Mouse (Mus musculus) embryo, embryonic 9.5 days (tissue): ENCODE data around the gene Fam173a.
"Not testable (repeated sequence)": the region's sequence is repeated elsewhere in the genome, so short reads cannot be mapped to it uniquely, and the experiment has no call there.

Source experiments
- DNase-seq: peaks from one replicate; pipeline ENCODE4 v3.0.0-alpha.2; 2017; ENCODE audit errors: extremely low spot score

Fam173a gene

GRCm38 (mm10) chr17:25761561-25761970 is 31.1 kb downstream of the Fam173a start:
- DNase-seq: no peak

- no peak for DNase-seq
Observed at GRCm38 (mm10) chr17:25760148-25760547, 32.6 kb downstream of the Fam173a start.

DNA sequence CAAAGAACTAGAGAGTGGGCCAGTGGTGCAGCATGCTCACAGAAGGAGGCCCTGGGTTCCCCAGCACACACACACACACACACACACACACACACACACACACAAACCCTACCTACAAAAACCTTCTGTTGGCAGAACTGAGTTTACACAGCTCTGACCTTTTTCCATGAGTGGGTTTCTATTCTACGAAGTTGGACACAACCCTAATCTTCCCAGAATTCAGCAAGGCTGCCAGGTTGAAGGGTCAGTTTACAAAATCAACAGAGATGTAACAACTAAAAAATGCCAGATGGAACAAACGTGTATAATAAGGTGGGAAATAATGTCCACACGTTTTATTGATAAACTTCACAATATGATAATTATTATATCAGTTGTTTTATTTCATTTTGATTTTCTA is 35.0 kb downstream of the Fam173a start:
- no peak for DNase-seq

- DNase-seq: no peak
Observed at GRCm38 (mm10) chr17:25756378-25757242, 36.1 kb downstream of the Fam173a start.

DNA sequence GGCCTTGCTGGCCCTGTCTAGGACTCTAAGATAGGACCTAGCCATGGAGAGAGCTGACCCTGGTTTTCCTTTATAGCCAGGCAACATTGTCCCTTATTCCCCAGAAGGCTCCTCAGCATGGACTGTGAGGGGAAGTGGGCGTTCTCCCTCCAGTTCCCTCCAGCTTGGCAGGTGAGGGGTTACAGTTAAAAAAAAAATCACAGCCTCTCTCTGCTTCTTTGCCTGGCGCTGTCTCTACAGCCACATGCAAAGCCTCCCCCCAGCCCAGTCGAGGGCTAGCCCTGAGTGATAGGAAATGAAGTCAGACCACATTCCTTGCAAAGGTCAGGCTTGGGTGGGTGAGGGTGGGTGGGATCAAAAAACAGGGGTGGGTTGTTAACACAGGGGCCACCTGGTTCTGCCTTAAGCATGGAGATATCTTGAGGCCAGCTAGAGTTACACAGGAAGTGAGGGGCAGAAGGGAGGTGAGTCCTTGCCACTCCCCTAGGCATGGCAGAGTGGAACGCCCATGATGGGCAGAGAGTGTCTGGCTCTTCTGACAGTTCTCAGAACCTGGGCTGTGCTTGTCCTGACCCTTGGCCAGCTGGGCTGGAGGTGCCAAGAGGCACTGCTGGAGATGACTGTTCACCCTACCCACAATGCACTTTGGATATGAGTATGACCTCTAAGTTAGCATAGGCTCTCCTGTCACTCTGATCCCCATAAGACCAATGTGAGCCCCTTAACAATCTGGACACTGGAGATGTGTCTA is 36.9 kb downstream of the Fam173a start:
- DNase-seq: no peak

DNA sequence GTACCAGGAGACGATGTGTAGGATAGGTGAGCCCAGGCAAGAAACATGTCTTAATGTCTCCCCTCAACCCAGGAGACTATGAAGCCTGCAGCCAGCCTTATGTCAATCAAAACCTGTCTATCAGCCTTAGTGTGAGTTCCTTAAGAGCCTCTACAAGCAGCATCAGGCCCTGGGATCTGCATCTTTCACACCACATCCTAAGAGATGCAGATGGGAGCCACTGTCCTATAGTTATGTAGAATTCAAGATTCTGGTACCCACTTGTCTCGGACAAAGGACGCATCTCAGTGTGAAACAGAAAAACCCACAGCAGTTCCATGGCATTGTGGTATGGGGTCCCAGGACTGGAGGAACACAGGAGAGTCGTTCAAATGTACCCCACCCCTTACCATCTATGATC is 37.6 kb downstream of the Fam173a start:
- DNase-seq: no peak

DNA sequence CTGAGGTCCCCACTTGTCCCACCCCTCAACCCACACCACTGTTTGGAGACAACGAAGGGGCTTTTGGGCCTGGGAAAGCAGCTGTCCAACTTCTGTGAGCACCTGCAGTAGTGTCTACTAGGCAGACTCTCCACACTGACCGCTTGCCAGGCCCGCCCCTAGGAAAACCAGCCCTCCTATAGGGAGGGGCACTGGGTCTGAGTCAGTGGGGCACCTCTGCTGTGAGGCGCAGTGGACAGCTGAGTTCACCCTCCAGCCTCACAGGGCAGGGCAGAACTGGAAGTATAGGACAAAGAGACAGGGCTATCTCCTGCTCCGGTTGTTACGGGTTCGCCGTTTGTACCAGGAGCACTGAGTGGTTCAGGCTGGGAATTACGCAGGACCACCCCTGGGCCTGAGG is 38.5 kb downstream of the Fam173a start, which contains the start of gene Msln:
Gene Msln (minus strand): TSS at position 138 of the 400 bp plus-strand sequence.
- DNase-seq: no peak

GRCm38 (mm10) chr17:25751446-25751845 is 41.3 kb downstream of the Fam173a start:
- no peak for DNase-seq

- DNase-seq: no peak
Observed at GRCm38 (mm10) chr17:25749314-25749713, 43.4 kb downstream of the Fam173a start.

- no peak for DNase-seq
Observed at GRCm38 (mm10) chr17:25748238-25748637, 44.5 kb downstream of the Fam173a start.

DNA sequence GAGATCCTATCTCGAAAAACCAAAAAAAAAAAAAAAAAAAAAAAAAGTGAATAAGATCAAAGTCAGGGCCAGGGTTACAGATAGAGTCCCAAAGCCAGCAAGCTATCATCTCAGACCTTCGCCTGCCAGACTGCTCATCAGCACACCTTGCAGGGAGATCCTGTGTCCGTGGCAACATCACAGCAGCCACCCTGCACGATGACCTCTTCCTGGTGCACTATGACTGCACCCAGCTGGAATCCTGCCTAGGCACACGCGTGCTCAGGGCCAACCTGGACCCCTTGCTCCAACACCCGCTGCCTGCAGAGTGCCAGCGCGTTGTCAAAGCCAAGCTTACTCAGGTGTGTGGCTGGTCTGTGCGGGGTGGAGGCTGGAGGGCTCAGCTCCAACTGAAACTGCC is 48.4 kb downstream of the Fam173a start:
- DNase-seq: no peak

GRCm38 (mm10) chr17:25743831-25744230 is 48.9 kb downstream of the Fam173a start:
- DNase-seq: no peak

- DNase-seq: not testable (repeated sequence)
Observed at GRCm38 (mm10) chr17:25741471-25741870, 51.2 kb downstream of the Fam173a start.
